Comparison of ENCODE assay signal across 9 mouse cellular contexts in genomic region chr10:80341491-80342304, GRCm38 (mm10). TPM values are rescaled to one million over a fixed set of nuclear protein-coding genes. Genes with fewer than 3 reads are reported as not detected.
DNase-seq lines count a peak whose midpoint lies in the region; ATAC-seq and TF ChIP-seq lines count a peak whose summit lies in the region.
"Had no signal": no experiment of that assay in that cellular context is flagged by ENCODE, and none has a peak within 500 bp of the region (broad histone marks: within the 10 kb centered on the region; RNA-seq: fewer than 3 reads in every experiment).

No protein-coding gene starts in this region.

- H3K9ac ChIP-seq in kidney, embryonic 14.5 days (ENCODE audit: low read depth, low read length) = no peak overlapping the region; the same call in 1 of the 2 replicates
- H3K9ac ChIP-seq in limb, embryonic 14.5 days (ENCODE audit: low read depth, low read length, severe bottlenecking) = no peak overlapping the region
- no peak overlapping the region for H3K9ac ChIP-seq in neural tube, embryonic 14.5 days (replicated peaks; ENCODE audit: low read depth, low read length)

- H3K4me2 ChIP-seq in kidney, embryonic 14.5 days (replicated peaks; ENCODE audit: low read depth, low read length) = peak overlapping the region; percentile 51; the same call in 1 of the 2 replicates
- peak overlapping the region; percentile 49 for H3K4me2 ChIP-seq in limb, embryonic 14.5 days (replicated peaks; ENCODE audit: low read depth, low read length, severe bottlenecking)
- H3K4me2 ChIP-seq in neural tube, embryonic 14.5 days (ENCODE audit: low read depth, low read length) = peak overlapping the region; percentile 40; the same call in 1 of the 2 replicates

- H3K36me3 ChIP-seq in kidney, embryonic 14.5 days (ENCODE audit: control insufficient read depth, insufficient read depth, low read length) = no peaks in the 10 kb centered on the region
- H3K36me3 ChIP-seq in forebrain, embryonic 10.5 days (replicated peaks) = no peaks in the 10 kb centered on the region
- no peaks in the 10 kb centered on the region for H3K36me3 ChIP-seq in limb, embryonic 14.5 days (ENCODE audit: control insufficient read depth, insufficient read depth, low read length)
- no peaks in the 10 kb centered on the region; the same call in 1 of the 2 replicates for H3K36me3 ChIP-seq in neural tube, embryonic 14.5 days (ENCODE audit: control insufficient read depth, insufficient read depth, low read length)

- H3K27ac ChIP-seq in kidney, embryonic 14.5 days (ENCODE audit: low read depth, low read length) = no peak overlapping the region
- 0 out of 2 replicates have a peak overlapping the region, but pooled peaks have one; percentile 4 for H3K27ac ChIP-seq in forebrain, embryonic 10.5 days
- H3K27ac ChIP-seq in limb, embryonic 14.5 days (replicated peaks; ENCODE audit: low read depth, low read length) = no peak overlapping the region
- H3K27ac ChIP-seq in neural tube, embryonic 14.5 days (ENCODE audit: low read depth, low read length) = no peak overlapping the region

- peak overlapping the region; percentile 28 for H3K4me3 ChIP-seq in kidney, embryonic 14.5 days (ENCODE audit: low read length)
- H3K4me3 ChIP-seq in forebrain, embryonic 10.5 days = peak overlapping the region; percentile 51
- peak overlapping the region; percentile 34 for H3K4me3 ChIP-seq in limb, embryonic 14.5 days (replicated peaks; ENCODE audit: low read length)
- no peak overlapping the region; the same call in 1 of the 2 replicates for H3K4me3 ChIP-seq in neural tube, embryonic 14.5 days (ENCODE audit: low read depth, low read length)

- DNase-seq in kidney, adult 8-10 months = no peak
- no peak for DNase-seq in forebrain, embryonic 10.5 days (ENCODE audit: extremely low spot score, low spot score)
- no peak for DNase-seq in limb, embryonic 14.5 days (ENCODE audit: low spot score)
- no peak for DNase-seq in adrenal gland, adult 2 months
- DNase-seq in layer of hippocampus, adult 9-10 months (ENCODE audit: low spot score) = no peak
- no peak for DNase-seq in kidney, adult 11 months
- DNase-seq: lung, adult 2 months had no signal

- no peak for TF ChIP-seq POLR2A in limb, embryonic 14.5 days (IDR thresholded peaks at IDR 0.05; ENCODE audit: borderline replicate concordance, extremely low read depth, insufficient read depth, insufficient read length)

- no peak for ATAC-seq in kidney, embryonic 14.5 days (ENCODE audit: low FRiP score, low TSS enrichment)
- no peak for ATAC-seq in limb, embryonic 14.5 days (ENCODE audit: low FRiP score, low read depth)
- 0 out of 2 replicates have a peak, but pooled peaks have one; percentile 4 for ATAC-seq in neural tube, embryonic 14.5 days (ENCODE audit: low read depth)

- H3K9me3 ChIP-seq in kidney, embryonic 14.5 days (ENCODE audit: control insufficient read depth, low read length) = no peaks in the 10 kb centered on the region
- no peaks in the 10 kb centered on the region for H3K9me3 ChIP-seq in forebrain, embryonic 10.5 days
- H3K9me3 ChIP-seq in limb, embryonic 14.5 days (ENCODE audit: control insufficient read depth, low read length) = no peaks in the 10 kb centered on the region
- no peaks in the 10 kb centered on the region for H3K9me3 ChIP-seq in neural tube, embryonic 14.5 days (ENCODE audit: control insufficient read depth, low read length)

- 2% methylated on average over 47 of the region's 47 CpGs for WGBS in kidney, embryonic 14.5 days
- 2% methylated on average over 47 of the region's 47 CpGs for WGBS in forebrain, embryonic 10.5 days
- WGBS in limb, embryonic 14.5 days = 4% methylated on average over 33 of the region's 47 CpGs
- 1% methylated on average over 47 of the region's 47 CpGs for WGBS in neural tube, embryonic 14.5 days

- H3K27me3 ChIP-seq in kidney, embryonic 14.5 days (ENCODE audit: control insufficient read depth, insufficient read depth, low read length) = peaks cover 64% of the 10 kb centered on the region
- H3K27me3 ChIP-seq in forebrain, embryonic 10.5 days (ENCODE audit: poor library complexity, severe bottlenecking) = peaks cover 86% of the 10 kb centered on the region
- H3K27me3 ChIP-seq in limb, embryonic 14.5 days (ENCODE audit: control insufficient read depth, insufficient read depth, low read length) = peaks cover 65% of the 10 kb centered on the region
- H3K27me3 ChIP-seq in neural tube, embryonic 14.5 days (ENCODE audit: control insufficient read depth, insufficient read depth, low read length) = peaks cover 49% of the 10 kb centered on the region

- peaks cover 19% of the 10 kb centered on the region for H3K4me1 ChIP-seq in kidney, embryonic 14.5 days (ENCODE audit: control insufficient read depth, insufficient read depth, low read length)
- H3K4me1 ChIP-seq in forebrain, embryonic 10.5 days = peaks cover 58% of the 10 kb centered on the region
- H3K4me1 ChIP-seq in limb, embryonic 14.5 days (ENCODE audit: control insufficient read depth, insufficient read depth, low read length) = peaks cover 16% of the 10 kb centered on the region
- peaks cover 10% of the 10 kb centered on the region; the same call in 1 of the 2 replicates for H3K4me1 ChIP-seq in neural tube, embryonic 14.5 days (ENCODE audit: control insufficient read depth, insufficient read depth, low read length)

RNA-seq across cellular contexts. Expression of gene Adamtsl5, which starts 6.5 kb away (rescaled TPM):
- polyA plus RNA-seq in kidney, embryonic 14.5 days (2014; fragmentation: Nextera tagmentation; extraction: Ambion mirVana) = 1.2 and 2.7 TPM in 2 replicates
- polyA plus RNA-seq in forebrain, embryonic 10.5 days (2016; fragmentation: Nextera tagmentation; extraction: Ambion mirVana) = 0.27 and 0.54 TPM in 2 replicates
- 16.5 and 21.9 TPM in 2 replicates for polyA plus RNA-seq in limb, embryonic 14.5 days (2012; rRNA removed)
- 6.5 and 6.7 TPM in 2 replicates for polyA plus RNA-seq in limb, embryonic 14.5 days (2014; fragmentation: Nextera tagmentation; extraction: Ambion mirVana)
- polyA plus RNA-seq in neural tube, embryonic 14.5 days (2014; fragmentation: Nextera tagmentation; extraction: Ambion mirVana) = 0.09 and 2.5 TPM in 2 replicates
- total RNA-seq in adrenal gland, adult 2 months (2021) = 10 to 100 TPM in 1 of 2 experiments, 1 to 10 TPM in 1; 8.0 to 10.3 TPM
- polyA plus RNA-seq in adrenal gland, adult 2 months (2012; rRNA removed) = 35.1 and 41.5 TPM in 2 replicates

RNA-seq across cellular contexts. Expression of gene Reep6, which starts 11.9 kb away (rescaled TPM):
- 5.6 and 7.1 TPM in 2 replicates for polyA plus RNA-seq in kidney, embryonic 14.5 days (2014; fragmentation: Nextera tagmentation; extraction: Ambion mirVana)
- 7.7 and 9.1 TPM in 2 replicates for polyA plus RNA-seq in forebrain, embryonic 10.5 days (2016; fragmentation: Nextera tagmentation; extraction: Ambion mirVana)
- polyA plus RNA-seq in limb, embryonic 14.5 days (2012; rRNA removed) = 3.9 TPM in 2 replicates
- 9.9 and 10.5 TPM in 2 replicates for polyA plus RNA-seq in limb, embryonic 14.5 days (2014; fragmentation: Nextera tagmentation; extraction: Ambion mirVana)
- polyA plus RNA-seq in neural tube, embryonic 14.5 days (2014; fragmentation: Nextera tagmentation; extraction: Ambion mirVana) = 3.9 and 5.4 TPM in 2 replicates
- total RNA-seq in adrenal gland, adult 2 months (2021) = 10 to 100 TPM; 11.1 to 15.6 TPM
- polyA plus RNA-seq in adrenal gland, adult 2 months (2012; rRNA removed) = 11.3 and 15.7 TPM in 2 replicates

RNA-seq across cellular contexts. Expression of gene Pcsk4, which starts 12.4 kb away (rescaled TPM):
- 6.2 and 8.1 TPM in 2 replicates for polyA plus RNA-seq in kidney, embryonic 14.5 days (2014; fragmentation: Nextera tagmentation; extraction: Ambion mirVana)
- 5.7 and 6.7 TPM in 2 replicates for polyA plus RNA-seq in forebrain, embryonic 10.5 days (2016; fragmentation: Nextera tagmentation; extraction: Ambion mirVana)
- 7.8 and 10.7 TPM in 2 replicates for polyA plus RNA-seq in limb, embryonic 14.5 days (2012; rRNA removed)
- 4.2 and 5.9 TPM in 2 replicates for polyA plus RNA-seq in limb, embryonic 14.5 days (2014; fragmentation: Nextera tagmentation; extraction: Ambion mirVana)
- 4.9 and 5.1 TPM in 2 replicates for polyA plus RNA-seq in neural tube, embryonic 14.5 days (2014; fragmentation: Nextera tagmentation; extraction: Ambion mirVana)
- total RNA-seq in adrenal gland, adult 2 months (2021) = 1 to 10 TPM; 1.8 to 3.4 TPM
- polyA plus RNA-seq in adrenal gland, adult 2 months (2012; rRNA removed) = 15.9 and 19.6 TPM in 2 replicates

RNA-seq across cellular contexts. Expression of gene Plk5, which starts 14.6 kb away (rescaled TPM):
- 0.62 and 0.66 TPM in 2 replicates for polyA plus RNA-seq in kidney, embryonic 14.5 days (2014; fragmentation: Nextera tagmentation; extraction: Ambion mirVana)
- 0.43 and 0.71 TPM in 2 replicates for polyA plus RNA-seq in forebrain, embryonic 10.5 days (2016; fragmentation: Nextera tagmentation; extraction: Ambion mirVana)
- 1.8 and 1.9 TPM in 2 replicates for polyA plus RNA-seq in limb, embryonic 14.5 days (2012; rRNA removed)
- polyA plus RNA-seq in limb, embryonic 14.5 days (2014; fragmentation: Nextera tagmentation; extraction: Ambion mirVana) = 0.48 and 0.88 TPM in 2 replicates
- 2.4 and 3.4 TPM in 2 replicates for polyA plus RNA-seq in neural tube, embryonic 14.5 days (2014; fragmentation: Nextera tagmentation; extraction: Ambion mirVana)
- under 1 TPM; 0.14 to 0.45 TPM for total RNA-seq in adrenal gland, adult 2 months (2021)
- 1.5 and 2.6 TPM in 2 replicates for polyA plus RNA-seq in adrenal gland, adult 2 months (2012; rRNA removed)

RNA-seq across cellular contexts. Expression of gene 2310011J03Rik, which starts 21.4 kb away (rescaled TPM):
- polyA plus RNA-seq in kidney, embryonic 14.5 days (2014; fragmentation: Nextera tagmentation; extraction: Ambion mirVana) = 36.1 and 40.5 TPM in 2 replicates
- 56.4 and 60.2 TPM in 2 replicates for polyA plus RNA-seq in forebrain, embryonic 10.5 days (2016; fragmentation: Nextera tagmentation; extraction: Ambion mirVana)
- polyA plus RNA-seq in limb, embryonic 14.5 days (2012; rRNA removed) = 45.1 and 46.7 TPM in 2 replicates
- polyA plus RNA-seq in limb, embryonic 14.5 days (2014; fragmentation: Nextera tagmentation; extraction: Ambion mirVana) = 45.1 and 46.1 TPM in 2 replicates
- 21.3 and 23.8 TPM in 2 replicates for polyA plus RNA-seq in neural tube, embryonic 14.5 days (2014; fragmentation: Nextera tagmentation; extraction: Ambion mirVana)
- 10 to 100 TPM; 21.6 to 32.5 TPM for total RNA-seq in adrenal gland, adult 2 months (2021)
- polyA plus RNA-seq in adrenal gland, adult 2 months (2012; rRNA removed) = 57.0 and 61.7 TPM in 2 replicates
